Mouse (Mus musculus) WW6 (cell line): Measurements from ENCODE around the gene Gmfb.
"Not testable (repeated sequence)": the region's sequence is repeated elsewhere in the genome, so short reads cannot be mapped to it uniquely, and the experiment has no call there.

ENCODE experiments used
- DNase-seq: peaks from one replicate; pipeline ENCODE4 v3.0.0-alpha.2; 2013; ENCODE audit warnings: low read depth, low spot score

Gene Gmfb

DNA sequence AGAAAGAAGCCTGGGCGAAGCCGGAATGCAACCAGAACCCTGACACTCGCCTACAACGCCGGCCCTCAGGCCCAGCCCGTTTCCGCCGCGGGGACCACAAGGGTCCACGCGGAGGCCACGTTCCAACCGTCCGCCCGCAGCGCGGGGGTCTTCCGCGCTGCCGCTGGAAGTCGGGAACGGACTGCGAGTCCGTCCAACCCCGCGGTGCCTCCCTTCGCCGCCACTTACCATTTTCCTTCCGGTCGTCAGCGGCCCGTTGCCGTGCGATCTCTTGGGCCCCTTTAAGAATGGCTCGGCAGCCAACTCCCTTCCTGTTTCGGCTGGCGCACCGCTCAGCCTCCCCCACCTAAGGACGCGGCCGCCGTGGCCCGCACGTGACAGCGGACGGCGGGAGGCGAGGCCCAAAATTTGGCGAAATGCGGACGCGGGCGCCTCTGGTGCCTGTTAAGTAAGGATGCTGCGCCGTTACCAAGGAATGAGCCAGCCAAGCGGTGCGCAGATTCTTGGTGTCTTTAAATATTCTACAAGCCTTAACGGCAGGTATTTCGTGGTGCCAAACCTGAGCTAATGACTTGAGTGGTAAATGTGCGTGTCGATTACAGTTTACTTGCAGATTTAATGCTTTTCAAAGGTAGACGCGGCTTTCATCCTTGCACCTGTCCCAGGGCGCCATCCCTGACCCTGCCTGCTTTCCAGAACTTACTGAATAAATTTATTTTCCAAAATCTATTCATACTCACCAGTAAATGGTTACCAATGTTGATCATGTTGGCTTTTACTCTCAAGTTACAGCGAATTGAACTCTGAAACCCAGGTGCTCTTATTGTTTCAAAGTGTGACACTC, at the start of gene Gmfb:
Gmfb (minus strand) TSS at position 370 of the 844 bp plus-strand sequence.
- peak; percentile 77 for DNase-seq

DNA sequence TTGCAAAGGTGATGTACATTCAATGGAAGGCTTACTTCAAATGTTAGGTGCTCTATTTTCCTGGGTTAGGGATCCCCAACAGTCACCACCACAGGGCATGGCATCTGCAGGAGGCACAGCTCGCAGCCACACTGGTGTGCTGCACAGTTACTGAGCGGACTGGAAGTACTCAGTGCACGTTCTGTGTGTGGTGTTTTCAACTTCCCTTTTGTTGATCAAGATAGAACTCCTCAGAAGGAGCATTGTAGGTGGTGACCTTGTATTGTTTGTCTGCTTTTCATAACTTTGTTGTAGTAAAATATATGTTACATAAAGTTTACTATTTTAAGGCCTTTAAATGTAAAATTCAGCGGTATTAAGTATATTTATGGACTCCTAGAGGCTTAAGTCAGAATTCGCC, 40.9 kb upstream of the Gmfb start:
- no peak for DNase-seq

GRCm38 (mm10) chr14:46853677-46854076, 31.6 kb upstream of the Gmfb start:
- no peak for DNase-seq

DNA sequence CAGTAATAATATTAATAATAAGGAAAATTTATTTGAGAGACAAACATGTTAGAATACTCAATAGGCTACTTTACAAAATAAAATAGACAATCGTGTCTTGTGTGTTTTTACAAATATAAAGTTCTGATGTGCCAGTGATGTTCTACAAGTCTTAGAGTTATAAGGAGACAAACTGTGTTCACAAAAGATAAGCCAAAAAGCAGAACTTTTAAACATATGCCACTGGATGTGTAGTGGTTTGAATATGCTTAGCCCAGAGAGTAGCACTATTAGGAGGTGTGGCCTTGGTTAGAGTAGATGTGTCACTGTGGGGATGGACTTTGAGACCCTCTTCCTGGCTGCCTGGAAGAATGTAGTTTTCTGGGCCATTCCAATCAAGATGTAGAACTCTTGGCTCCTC, 27.7 kb upstream of the Gmfb start:
- no peak for DNase-seq

- DNase-seq = no peak
Measured at GRCm38 (mm10) chr14:46848736-46849135, 26.7 kb upstream of the Gmfb start.

DNA sequence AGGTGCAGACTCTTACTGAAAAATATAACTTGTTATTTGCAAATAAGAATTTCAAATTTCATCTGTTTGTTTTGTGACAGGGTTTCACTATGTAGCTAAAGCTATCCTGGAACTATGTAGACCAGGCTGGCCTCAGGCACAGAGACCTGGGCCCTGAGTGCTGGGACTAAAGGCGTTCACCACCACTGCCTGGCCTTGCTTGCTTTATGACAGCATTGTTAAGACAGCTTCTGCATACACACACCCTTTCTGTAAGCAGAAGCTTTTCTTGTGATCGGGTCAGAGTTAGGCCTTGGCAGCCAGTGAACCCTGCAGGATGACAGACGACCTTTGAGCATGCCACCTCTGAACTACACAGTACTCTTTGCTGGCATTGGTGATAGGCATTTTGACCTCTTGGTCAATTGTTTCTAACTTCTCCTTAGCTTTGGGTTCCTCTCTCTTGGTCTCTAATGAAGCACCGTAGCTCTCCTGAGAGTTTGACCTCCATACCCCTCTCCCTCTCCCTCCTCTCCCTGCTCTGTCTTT, 26.1 kb upstream of the Gmfb start:
- no peak for DNase-seq

- no peak for DNase-seq
Measured at GRCm38 (mm10) chr14:46845706-46846105, 23.7 kb upstream of the Gmfb start.

GRCm38 (mm10) chr14:46839326-46839725, 17.3 kb upstream of the Gmfb start:
- DNase-seq = no peak

GRCm38 (mm10) chr14:46832354-46833272, 10.6 kb upstream of the Gmfb start:
- no peak for DNase-seq

GRCm38 (mm10) chr14:46831837-46832333, 9.8 kb upstream of the Gmfb start, which contains the start of gene Cgrrf1:
Gene Cgrrf1, plus strand, starts transcription at chr14:46832125.
- DNase-seq = peak; percentile 54

- no peak for DNase-seq
Measured at GRCm38 (mm10) chr14:46831295-46831694, 9.3 kb upstream of the Gmfb start.

- no peak for DNase-seq
Measured at GRCm38 (mm10) chr14:46827430-46827829, 5.4 kb upstream of the Gmfb start.

DNA sequence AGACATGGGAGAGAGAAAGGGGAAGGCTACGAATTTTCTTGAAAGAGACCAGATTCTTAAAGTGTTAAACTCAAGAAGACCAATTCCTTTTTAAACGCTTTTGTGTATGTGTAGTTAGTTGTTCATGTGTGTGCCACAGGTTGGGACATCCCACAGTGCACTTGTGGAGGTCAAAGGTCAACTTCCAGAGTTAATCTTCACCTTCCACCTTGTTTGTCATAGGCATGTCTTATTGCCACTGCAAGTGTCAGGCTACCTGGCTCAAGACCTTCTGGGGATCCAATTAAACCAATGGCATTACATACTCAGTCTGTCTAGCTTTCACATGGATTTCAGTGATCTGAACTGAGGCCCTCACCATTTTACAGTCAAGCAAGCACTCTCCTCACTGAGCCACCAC, 2.0 kb upstream of the Gmfb start:
- DNase-seq = no peak

DNA sequence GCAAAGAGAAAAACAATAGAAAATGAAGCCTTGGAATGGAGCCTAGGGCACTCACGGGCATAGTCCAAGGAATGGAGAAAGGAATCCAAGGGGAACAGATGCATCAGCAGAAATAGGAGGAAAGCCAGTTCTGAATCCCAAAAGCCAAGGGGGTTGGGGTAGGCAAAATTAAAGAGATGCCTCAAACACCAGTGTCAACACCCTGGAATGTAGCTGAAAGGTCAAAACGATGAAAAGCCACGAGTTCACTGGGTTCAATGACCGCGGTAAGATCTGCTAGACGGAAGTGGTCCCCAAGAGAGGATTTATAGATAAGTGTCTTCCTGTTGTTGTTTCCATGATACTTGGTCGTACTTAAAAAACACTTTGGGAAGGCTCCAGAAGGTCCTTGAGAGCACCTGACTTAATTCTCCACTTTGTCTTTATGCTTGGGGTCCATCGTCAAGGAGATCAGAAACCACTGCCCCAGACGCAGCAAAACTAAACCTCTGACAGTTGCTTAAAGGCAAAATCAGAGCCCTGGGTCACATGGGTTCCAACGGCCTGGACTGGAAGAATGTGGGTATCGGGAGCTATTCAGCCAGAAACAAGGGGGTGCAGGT, 670 bp downstream of the Gmfb start:
- no peak for DNase-seq

DNA sequence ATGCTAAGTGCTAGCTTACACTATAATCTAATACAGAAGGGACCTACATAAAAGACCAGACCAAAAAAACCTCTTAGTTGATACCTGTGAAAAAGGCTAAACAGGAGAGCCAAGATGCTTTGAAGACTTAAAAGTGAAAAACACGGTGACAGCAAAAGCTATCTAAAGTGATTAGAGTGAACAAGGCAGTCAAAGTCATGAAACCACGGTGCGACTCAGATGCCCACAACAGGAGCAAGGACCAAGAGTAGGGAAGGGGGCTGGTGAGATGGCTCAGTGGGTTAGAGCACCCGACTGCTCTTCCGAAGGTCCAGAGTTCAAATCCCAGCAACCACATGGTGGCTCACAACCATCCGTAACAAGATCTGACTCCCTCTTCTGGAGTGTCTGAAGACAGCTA, 2.1 kb downstream of the Gmfb start:
- not testable (repeated sequence) for DNase-seq

GRCm38 (mm10) chr14:46818743-46819142, 3.3 kb downstream of the Gmfb start:
- DNase-seq = no peak

DNA sequence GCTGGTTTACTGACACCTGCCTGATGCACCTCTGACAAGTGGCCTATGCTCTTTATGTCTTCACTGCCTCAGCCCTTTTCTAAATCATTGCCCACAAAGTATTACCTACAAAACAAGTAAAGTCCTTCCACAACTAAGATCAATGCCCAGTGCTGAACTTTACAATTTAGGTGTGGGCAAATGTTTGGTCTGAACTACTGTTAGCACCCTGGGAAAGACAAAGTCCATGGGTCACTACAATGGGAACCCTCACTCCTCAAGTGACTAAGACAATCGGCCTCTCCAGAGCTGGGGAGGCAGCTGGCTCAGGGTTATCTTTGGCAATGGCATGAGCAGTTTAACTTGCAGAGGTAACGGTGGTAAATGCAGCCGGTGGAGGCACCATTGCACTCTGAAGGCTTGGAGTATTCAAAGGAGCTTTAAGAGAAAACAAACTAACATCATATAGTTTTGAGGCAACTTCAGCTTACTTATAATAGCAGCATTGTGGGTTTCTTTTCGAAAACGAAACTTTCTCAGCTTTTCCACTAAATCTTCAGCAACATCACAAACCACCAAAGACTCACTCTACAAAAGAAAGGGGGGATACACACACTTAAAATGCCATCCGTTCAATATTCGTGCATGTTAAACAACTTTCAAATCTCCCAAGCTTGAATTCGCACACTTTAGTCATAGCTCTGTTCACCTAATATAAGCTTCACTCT, 5.0 kb downstream of the Gmfb start:
- no peak for DNase-seq

GRCm38 (mm10) chr14:46815640-46816039, 6.4 kb downstream of the Gmfb start:
- no peak for DNase-seq

- no peak for DNase-seq
Measured at GRCm38 (mm10) chr14:46807927-46808326, 14.1 kb downstream of the Gmfb start.

DNA sequence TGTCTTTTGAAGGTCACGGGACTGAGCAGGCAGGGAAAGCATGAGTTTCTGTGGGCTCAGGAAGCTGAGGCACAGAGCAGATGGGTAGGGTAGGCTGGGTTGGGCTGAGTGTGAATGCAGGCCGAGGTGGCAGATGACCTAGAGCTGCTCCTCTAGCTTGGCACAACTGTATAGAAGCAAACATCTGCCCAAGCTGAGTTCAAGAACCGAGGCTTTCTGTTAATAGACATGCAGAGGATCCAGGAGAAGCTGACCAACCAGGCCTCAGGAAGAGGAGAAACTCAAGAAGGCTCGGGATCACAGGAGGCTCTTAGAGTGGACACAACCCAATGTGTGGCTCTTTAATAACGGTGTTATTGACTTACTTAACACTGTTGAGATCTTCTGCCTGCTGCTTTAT, 15.9 kb downstream of the Gmfb start:
- DNase-seq = no peak

- no peak for DNase-seq
Measured at GRCm38 (mm10) chr14:46803791-46804190, 18.3 kb downstream of the Gmfb start.
